Mouse (Mus musculus) hindbrain, embryonic 12.5 days (tissue): ENCODE measurements around the gene Sh3bp4. TPM values are rescaled to one million over a fixed set of nuclear protein-coding genes. Genes with fewer than 3 reads are reported as not detected.

Experiments
- ATAC-seq: fragments of 200-750 bp; cut with Nextera tagmentation; 2 replicates; pipeline ENCODE4 v1.8.0; 2017; ENCODE audit warnings: moderate TSS enrichment; ENCODE audit not compliant: low FRiP score
- H3K27ac ChIP-seq: fragments of 300-500 bp; sonication (generic); 2 replicates; pipeline ENCODE4 v1.5.1; 2016; ENCODE audit warnings: mild to moderate bottlenecking
- H3K27me3 ChIP-seq: fragments of 300-500 bp; sonication (generic); 2 replicates; pipeline ENCODE4 v1.6.1; 2016; ENCODE audit warnings: mild to moderate bottlenecking
- H3K36me3 ChIP-seq: fragments of 300-500 bp; sonication (generic); 2 replicates; pipeline ENCODE4 v1.6.1; 2016; ENCODE audit warnings: mild to moderate bottlenecking
- H3K4me1 ChIP-seq: fragments of 300-500 bp; sonication (generic); 2 replicates; pipeline ENCODE4 v1.6.1; 2016
- H3K4me2 ChIP-seq: fragments of 300-500 bp; sonication (generic); replicated peaks from 2 replicates; pipeline ENCODE4 v1.6.1; 2016; ENCODE audit warnings: mild to moderate bottlenecking
- H3K4me3 ChIP-seq: fragments of 300-500 bp; sonication (generic); 2 replicates; pipeline ENCODE4 v1.5.1; 2016; ENCODE audit warnings: mild to moderate bottlenecking
- H3K9ac ChIP-seq: fragments of 300-500 bp; sonication (generic); 2 replicates; pipeline ENCODE4 v1.6.1; 2016; ENCODE audit warnings: mild to moderate bottlenecking, moderate library complexity
- H3K9me3 ChIP-seq: fragments of 300-500 bp; sonication (generic); replicated peaks from 2 replicates; pipeline ENCODE4 v1.6.1; 2016; ENCODE audit warnings: mild to moderate bottlenecking
- WGBS: fragments of 180-500 bp; shearing (Covaris S2); methylation state at CpG from one replicate; pipeline ENCODE4 v1.1.7; 2016; 5-methylcytosine and 5-hydroxymethylcytosine counted together
- polyA plus RNA-seq: library from polyadenylated mRNA; unstranded; fragments of >200 nt; fragmentation: Nextera tagmentation; extraction: Ambion mirVana; gene quantifications from 2 replicates; pipeline ENCODE4 v1.2.1, GENCODE M21; 2016

The Sh3bp4 gene
- polyA plus RNA-seq, 1 experiment from 2014 or later, result 28.0 TPM

GRCm38 (mm10) chr1:89184111-89184785 lies 114.0 kb downstream of the Sh3bp4 start:
- Histone ChIP-seq H3K27ac (no peak overlapping the region), H3K4me2 (no peak overlapping the region)
- 68% methylated on average over 6 of the region's 6 CpGs for WGBS

GRCm38 (mm10) chr1:89184839-89185238 lies 114.6 kb downstream of the Sh3bp4 start:
- no peak overlapping the region for H3K9ac ChIP-seq
- ATAC-seq, result no peak
- no peaks in the 10 kb centered on the region for H3K36me3 ChIP-seq
- H3K4me2 ChIP-seq, result no peak overlapping the region
- H3K4me1 ChIP-seq, result peaks cover 16% of the 10 kb centered on the region
- no peak overlapping the region for H3K4me3 ChIP-seq
- no peaks in the 10 kb centered on the region for H3K27me3 ChIP-seq
- H3K9me3 ChIP-seq, result no peaks in the 10 kb centered on the region
- no peak overlapping the region for H3K27ac ChIP-seq

More at GRCm38 (mm10) chr1:89184111-89184785, 114.0 kb downstream of the Sh3bp4 start:
- Histone ChIP-seq H3K27me3 (no peaks in the 10 kb centered on the region), H3K9ac (no peak overlapping the region), H3K4me3 (no peak overlapping the region), H3K36me3 (no peaks in the 10 kb centered on the region), H3K9me3 (no peaks in the 10 kb centered on the region), H3K4me1 (peaks cover 16% of the 10 kb centered on the region)
- ATAC-seq, result no peak

- no peak overlapping the region for H3K9ac ChIP-seq
- WGBS, result 91% methylated on average over 7 of the region's 7 CpGs
- no peaks in the 10 kb centered on the region for H3K9me3 ChIP-seq
- H3K27me3 ChIP-seq, result no peaks in the 10 kb centered on the region
- H3K4me1 ChIP-seq, result peaks cover 16% of the 10 kb centered on the region
- no peak for ATAC-seq
- H3K27ac ChIP-seq, result no peak overlapping the region
- no peaks in the 10 kb centered on the region for H3K36me3 ChIP-seq
- H3K4me2 ChIP-seq, result no peak overlapping the region
- H3K4me3 ChIP-seq, result no peak overlapping the region
These were observed 117.2 kb downstream of the Sh3bp4 start for GRCm38 (mm10) chr1:89187441-89187840.

- Histone ChIP-seq H3K36me3 (no peaks in the 10 kb centered on the region), H3K27ac (no peak overlapping the region), H3K9me3 (no peaks in the 10 kb centered on the region), H3K4me2 (no peak overlapping the region), H3K27me3 (no peaks in the 10 kb centered on the region), H3K4me3 (no peak overlapping the region), H3K4me1 (peaks cover 13% of the 10 kb centered on the region), H3K9ac (no peak overlapping the region)
- WGBS, result 41% methylated on average over 4 of the region's 4 CpGs
- no peak for ATAC-seq
These were observed 117.9 kb downstream of the Sh3bp4 start for GRCm38 (mm10) chr1:89188091-89188490.

GRCm38 (mm10) chr1:89189204-89189603 lies 119.0 kb downstream of the Sh3bp4 start:
- Histone ChIP-seq H3K4me1 (peaks cover 3% of the 10 kb centered on the region; the same call in 1 of the 2 replicates), H3K4me2 (no peak overlapping the region), H3K36me3 (no peaks in the 10 kb centered on the region), H3K4me3 (no peak overlapping the region), H3K9me3 (no peaks in the 10 kb centered on the region), H3K27me3 (no peaks in the 10 kb centered on the region), H3K9ac (no peak overlapping the region), H3K27ac (no peak overlapping the region)
- no peak for ATAC-seq
- 59% methylated on average over 5 of the region's 5 CpGs for WGBS

GRCm38 (mm10) chr1:89190621-89191020 lies 120.4 kb downstream of the Sh3bp4 start:
- Histone ChIP-seq H3K36me3 (no peaks in the 10 kb centered on the region), H3K4me3 (no peak overlapping the region), H3K9ac (no peak overlapping the region), H3K27ac (no peak overlapping the region), H3K4me2 (no peak overlapping the region), H3K4me1 (peaks cover 3% of the 10 kb centered on the region; the same call in 1 of the 2 replicates), H3K27me3 (no peaks in the 10 kb centered on the region), H3K9me3 (no peaks in the 10 kb centered on the region)
- 55% methylated on average over 7 of the region's 7 CpGs for WGBS
- ATAC-seq, result no peak

- no peaks in the 10 kb centered on the region for H3K9me3 ChIP-seq
- H3K27me3 ChIP-seq, result no peaks in the 10 kb centered on the region
- no peaks in the 10 kb centered on the region for H3K36me3 ChIP-seq
- H3K27ac ChIP-seq, result no peak overlapping the region
- WGBS, result 19% methylated on average over 11 of the region's 11 CpGs
- H3K9ac ChIP-seq, result no peak overlapping the region
- H3K4me1 ChIP-seq, result peaks cover 3% of the 10 kb centered on the region; the same call in 1 of the 2 replicates
- no peak overlapping the region for H3K4me2 ChIP-seq
- no peak overlapping the region for H3K4me3 ChIP-seq
- no peak for ATAC-seq
These were observed 121.0 kb downstream of the Sh3bp4 start for GRCm38 (mm10) chr1:89191127-89191740.

- WGBS, result 73% methylated on average over 11 of the region's 11 CpGs
These were observed 122.5 kb downstream of the Sh3bp4 start for GRCm38 (mm10) chr1:89192536-89193220.

GRCm38 (mm10) chr1:89193576-89193975 lies 123.4 kb downstream of the Sh3bp4 start:
- H3K4me1 ChIP-seq, result no peaks in the 10 kb centered on the region; the same call in 1 of the 2 replicates
- H3K27me3 ChIP-seq, result no peaks in the 10 kb centered on the region
- no peak overlapping the region for H3K4me2 ChIP-seq
- no peaks in the 10 kb centered on the region for H3K9me3 ChIP-seq
- H3K27ac ChIP-seq, result no peak overlapping the region
- H3K36me3 ChIP-seq, result no peaks in the 10 kb centered on the region
- no peak overlapping the region for H3K4me3 ChIP-seq
- no peak overlapping the region for H3K9ac ChIP-seq
- WGBS, result 80% methylated on average over 7 of the region's 7 CpGs
- no peak for ATAC-seq

More at GRCm38 (mm10) chr1:89192536-89193220, 122.5 kb downstream of the Sh3bp4 start:
- H3K4me3 ChIP-seq, result no peak overlapping the region
- H3K27me3 ChIP-seq, result no peaks in the 10 kb centered on the region
- no peaks in the 10 kb centered on the region for H3K36me3 ChIP-seq
- H3K9me3 ChIP-seq, result no peaks in the 10 kb centered on the region
- peaks cover 3% of the 10 kb centered on the region; the same call in 1 of the 2 replicates for H3K4me1 ChIP-seq
- H3K9ac ChIP-seq, result no peak overlapping the region
- no peak overlapping the region for H3K4me2 ChIP-seq
- H3K27ac ChIP-seq, result no peak overlapping the region
- ATAC-seq, result no peak

GRCm38 (mm10) chr1:89195827-89196712 lies 125.9 kb downstream of the Sh3bp4 start:
- Histone ChIP-seq H3K4me1 (no peaks in the 10 kb centered on the region), H3K27ac (no peak overlapping the region), H3K27me3 (no peaks in the 10 kb centered on the region), H3K9me3 (no peaks in the 10 kb centered on the region), H3K36me3 (no peaks in the 10 kb centered on the region), H3K4me3 (no peak overlapping the region), H3K9ac (no peak overlapping the region), H3K4me2 (no peak overlapping the region)
- ATAC-seq, result peak; percentile 73
- WGBS, result 44% methylated on average over 12 of the region's 12 CpGs
